Mouse (Mus musculus) hindbrain, embryonic 15.5 days (tissue): ENCODE measurements around the gene Gm13889. TPM values are rescaled to one million over a fixed set of nuclear protein-coding genes. Genes with fewer than 3 reads are reported as not detected.

Source experiments
- ATAC-seq: fragments of 200-750 bp; cut with Nextera tagmentation; 2 replicates; pipeline ENCODE4 v1.8.0; 2017; ENCODE audit warnings: low read depth, moderate number of reproducible peaks, moderate TSS enrichment; ENCODE audit not compliant: low FRiP score
- H3K27ac ChIP-seq: fragments of 300-500 bp; sonication (generic); replicated peaks from 2 replicates; pipeline ENCODE4 v1.5.1; 2015; ENCODE audit warnings: mild to moderate bottlenecking, inconsistent platforms
- H3K27me3 ChIP-seq: fragments of 300-500 bp; sonication (generic); 2 replicates; pipeline ENCODE4 v1.6.1; 2015; ENCODE audit warnings: control low read depth, inconsistent platforms
- H3K36me3 ChIP-seq: fragments of 300-500 bp; sonication (generic); 2 replicates; pipeline ENCODE4 v1.6.1; 2015; ENCODE audit warnings: control low read depth, inconsistent platforms
- H3K4me1 ChIP-seq: fragments of 300-500 bp; sonication (generic); replicated peaks from 2 replicates; pipeline ENCODE4 v1.6.1; 2015; ENCODE audit warnings: control low read depth, inconsistent platforms
- H3K4me2 ChIP-seq: fragments of 300-500 bp; sonication (generic); 2 replicates; pipeline ENCODE4 v1.6.1; 2015; ENCODE audit warnings: moderate library complexity, mild to moderate bottlenecking, inconsistent platforms
- H3K4me3 ChIP-seq: fragments of 300-500 bp; sonication (generic); 2 replicates; pipeline ENCODE4 v1.5.1; 2015; ENCODE audit warnings: mild to moderate bottlenecking, inconsistent platforms
- H3K9ac ChIP-seq: fragments of 300-500 bp; sonication (generic); 2 replicates; pipeline ENCODE4 v1.6.1; 2015; ENCODE audit warnings: inconsistent platforms
- H3K9me3 ChIP-seq: fragments of 300-500 bp; sonication (generic); 2 replicates; pipeline ENCODE4 v1.6.1; 2016; ENCODE audit warnings: control low read depth, inconsistent platforms
- WGBS: fragments of 180-500 bp; shearing (Covaris S2); methylation state at CpG from one replicate; pipeline ENCODE4 v1.1.7; 2015; 5-methylcytosine and 5-hydroxymethylcytosine counted together
- polyA plus RNA-seq: library from polyadenylated mRNA; unstranded; fragments of >200 nt; fragmentation: Nextera tagmentation; extraction: Ambion mirVana; gene quantifications from 2 replicates; pipeline ENCODE4 v1.2.1, GENCODE M21; 2015

Gene Gm13889
- polyA plus RNA-seq, 1 experiment from 2014 or later = 11.3 TPM

- H3K36me3 ChIP-seq = no peaks in the 10 kb centered on the region
- H3K9ac ChIP-seq = peak overlapping the region; percentile 68
- WGBS = under 1% methylated on average over 31 of the region's 31 CpGs
- peak overlapping the region; percentile 74 for H3K27ac ChIP-seq
- ATAC-seq = 0 out of 2 replicates have a peak, but pooled peaks have one; percentile 2
- peaks cover 37% of the 10 kb centered on the region for H3K4me1 ChIP-seq
- peaks cover 16% of the 10 kb centered on the region for H3K27me3 ChIP-seq
- H3K4me2 ChIP-seq = peak overlapping the region; percentile 97
- no peaks in the 10 kb centered on the region for H3K9me3 ChIP-seq
- peak overlapping the region; percentile 64 for H3K4me3 ChIP-seq
These were observed 1.1 kb downstream of the Gm13889 start for GRCm38 (mm10) chr2:93955886-93956285.

- Histone ChIP-seq H3K9ac (peak overlapping the region; percentile 68), H3K27me3 (peaks cover 16% of the 10 kb centered on the region), H3K4me1 (peaks cover 37% of the 10 kb centered on the region), H3K9me3 (no peaks in the 10 kb centered on the region), H3K4me2 (peak overlapping the region; percentile 97), H3K27ac (peak overlapping the region; percentile 49; the same call in 1 of the 2 replicates), H3K36me3 (no peaks in the 10 kb centered on the region), H3K4me3 (peak overlapping the region; percentile 64)
- ATAC-seq = no peak
- WGBS = under 1% methylated on average over 32 of the region's 32 CpGs
These were observed 2.0 kb downstream of the Gm13889 start for GRCm38 (mm10) chr2:93954781-93955578.

DNA sequence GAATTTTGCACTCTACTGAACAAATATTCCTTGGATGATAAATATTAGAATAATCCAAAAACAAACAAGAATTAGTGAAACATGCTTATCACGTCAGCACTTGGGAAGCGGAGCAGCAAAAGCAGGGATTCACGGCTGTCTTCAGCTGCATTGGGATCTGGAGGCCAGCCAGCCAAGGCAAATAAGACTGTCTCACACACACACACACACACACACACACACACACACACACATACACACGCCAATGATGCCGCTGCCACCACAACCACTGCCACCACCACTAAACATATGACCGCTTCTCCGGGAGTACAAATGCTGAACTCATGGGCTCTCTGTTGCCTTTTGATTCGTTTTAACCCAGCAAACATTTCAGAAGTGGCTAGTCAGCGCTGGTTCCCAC, 3.3 kb downstream of the Gm13889 start:
- WGBS = 78% methylated on average over 9 of the region's 9 CpGs
- no peak overlapping the region for H3K9ac ChIP-seq
- peak overlapping the region; percentile 97; the same call in 1 of the 2 replicates for H3K4me2 ChIP-seq
- no peaks in the 10 kb centered on the region for H3K36me3 ChIP-seq
- peak overlapping the region; percentile 64; the same call in 1 of the 2 replicates for H3K4me3 ChIP-seq
- peaks cover 37% of the 10 kb centered on the region for H3K4me1 ChIP-seq
- peaks cover 16% of the 10 kb centered on the region for H3K27me3 ChIP-seq
- no peak overlapping the region for H3K27ac ChIP-seq
- ATAC-seq = no peak
- no peaks in the 10 kb centered on the region for H3K9me3 ChIP-seq

GRCm38 (mm10) chr2:93946976-93947375, 10.0 kb downstream of the Gm13889 start:
- no peak overlapping the region for H3K27ac ChIP-seq
- H3K4me3 ChIP-seq = no peak overlapping the region
- H3K4me1 ChIP-seq = no peaks in the 10 kb centered on the region
- H3K36me3 ChIP-seq = no peaks in the 10 kb centered on the region
- H3K9me3 ChIP-seq = no peaks in the 10 kb centered on the region; the same call in 1 of the 2 replicates
- H3K9ac ChIP-seq = no peak overlapping the region
- no peaks in the 10 kb centered on the region for H3K27me3 ChIP-seq
- no peak overlapping the region for H3K4me2 ChIP-seq
- no peak for ATAC-seq
- WGBS = 58% methylated on average over 5 of the region's 5 CpGs

GRCm38 (mm10) chr2:93944855-93945254, 12.1 kb downstream of the Gm13889 start:
- no peak for ATAC-seq
- WGBS = 94% methylated on average over 4 of the region's 4 CpGs
- Histone ChIP-seq H3K27ac (no peak overlapping the region), H3K36me3 (no peaks in the 10 kb centered on the region), H3K9ac (no peak overlapping the region), H3K9me3 (no peaks in the 10 kb centered on the region; the same call in 1 of the 2 replicates), H3K4me3 (no peak overlapping the region), H3K27me3 (no peaks in the 10 kb centered on the region), H3K4me2 (no peak overlapping the region), H3K4me1 (no peaks in the 10 kb centered on the region)

DNA sequence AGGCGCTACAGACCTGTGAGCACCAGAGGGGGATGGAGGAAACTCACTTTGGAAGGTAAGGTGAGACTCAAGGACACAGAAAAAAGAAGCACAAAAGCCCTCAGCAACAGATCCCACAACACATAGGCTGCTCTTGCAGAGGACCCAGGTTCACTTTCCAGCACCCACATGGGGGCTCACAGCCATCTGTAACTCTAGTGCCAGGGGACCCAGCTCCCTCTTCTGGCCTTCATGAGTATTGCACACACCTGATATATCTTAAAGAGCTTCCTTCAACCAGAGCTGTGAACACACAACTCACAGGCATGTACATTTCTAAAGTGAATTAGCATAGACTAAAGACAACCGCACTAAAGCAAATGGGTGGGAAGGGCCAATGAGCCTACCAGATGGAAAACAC, 12.9 kb downstream of the Gm13889 start:
- H3K27me3 ChIP-seq = no peaks in the 10 kb centered on the region
- ATAC-seq = no peak
- no peak overlapping the region for H3K4me3 ChIP-seq
- H3K27ac ChIP-seq = no peak overlapping the region
- H3K9me3 ChIP-seq = no peaks in the 10 kb centered on the region; the same call in 1 of the 2 replicates
- no peaks in the 10 kb centered on the region for H3K4me1 ChIP-seq
- no peak overlapping the region for H3K4me2 ChIP-seq
- H3K9ac ChIP-seq = no peak overlapping the region
- H3K36me3 ChIP-seq = no peaks in the 10 kb centered on the region
- 90% methylated on average over 2 of the region's 2 CpGs for WGBS

DNA sequence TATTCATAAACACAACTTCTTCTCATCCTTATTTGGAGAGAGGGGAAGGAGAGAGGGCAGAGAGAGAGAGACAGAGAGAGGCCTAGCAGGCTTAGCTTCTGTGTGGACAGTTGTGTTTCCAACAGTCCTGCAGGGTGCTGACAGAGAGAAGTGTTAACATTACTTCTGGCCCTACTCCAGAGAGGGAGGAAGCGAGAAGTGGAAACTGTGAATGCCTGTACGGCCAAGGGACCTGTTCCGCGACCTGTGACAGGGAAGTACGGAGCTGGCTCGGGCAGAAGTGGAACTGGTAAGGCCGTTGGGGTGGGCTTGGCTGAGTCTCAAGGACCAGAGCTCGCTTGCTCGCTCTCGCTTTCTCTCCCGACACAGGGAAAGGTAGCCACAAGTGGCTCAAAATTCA, 15.3 kb downstream of the Gm13889 start:
- H3K36me3 ChIP-seq = no peaks in the 10 kb centered on the region
- no peaks in the 10 kb centered on the region for H3K27me3 ChIP-seq
- no peaks in the 10 kb centered on the region; the same call in 1 of the 2 replicates for H3K9me3 ChIP-seq
- no peak overlapping the region for H3K4me2 ChIP-seq
- H3K9ac ChIP-seq = no peak overlapping the region
- H3K4me1 ChIP-seq = no peaks in the 10 kb centered on the region
- H3K27ac ChIP-seq = no peak overlapping the region
- WGBS = 79% methylated on average over 11 of the region's 11 CpGs
- H3K4me3 ChIP-seq = no peak overlapping the region
- no peak for ATAC-seq

DNA sequence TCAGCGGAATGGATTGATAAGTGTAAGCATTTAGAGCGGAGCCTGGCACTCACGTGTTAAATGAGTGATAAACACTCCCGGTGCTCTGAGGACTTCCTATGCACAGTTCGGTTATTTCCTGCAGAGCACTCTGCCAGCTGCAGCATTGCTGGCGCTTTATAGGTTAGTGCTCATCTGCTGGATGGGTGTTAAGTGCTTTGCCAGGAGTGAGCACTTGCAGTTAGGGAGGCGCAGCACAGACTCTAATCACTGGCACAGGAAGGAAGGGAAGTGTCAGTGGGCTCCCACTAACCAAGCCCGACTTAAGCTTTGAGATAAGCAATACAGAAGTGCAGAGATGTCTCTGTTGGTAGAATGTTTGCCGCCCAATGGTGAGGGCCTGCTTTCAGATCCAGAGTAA, 18.5 kb downstream of the Gm13889 start:
- no peaks in the 10 kb centered on the region for H3K4me1 ChIP-seq
- no peaks in the 10 kb centered on the region for H3K27me3 ChIP-seq
- no peak overlapping the region for H3K4me2 ChIP-seq
- ATAC-seq = no peak
- H3K9me3 ChIP-seq = no peaks in the 10 kb centered on the region; the same call in 1 of the 2 replicates
- no peak overlapping the region for H3K27ac ChIP-seq
- no peak overlapping the region for H3K9ac ChIP-seq
- 73% methylated on average over 9 of the region's 9 CpGs for WGBS
- H3K4me3 ChIP-seq = no peak overlapping the region
- no peaks in the 10 kb centered on the region for H3K36me3 ChIP-seq

DNA sequence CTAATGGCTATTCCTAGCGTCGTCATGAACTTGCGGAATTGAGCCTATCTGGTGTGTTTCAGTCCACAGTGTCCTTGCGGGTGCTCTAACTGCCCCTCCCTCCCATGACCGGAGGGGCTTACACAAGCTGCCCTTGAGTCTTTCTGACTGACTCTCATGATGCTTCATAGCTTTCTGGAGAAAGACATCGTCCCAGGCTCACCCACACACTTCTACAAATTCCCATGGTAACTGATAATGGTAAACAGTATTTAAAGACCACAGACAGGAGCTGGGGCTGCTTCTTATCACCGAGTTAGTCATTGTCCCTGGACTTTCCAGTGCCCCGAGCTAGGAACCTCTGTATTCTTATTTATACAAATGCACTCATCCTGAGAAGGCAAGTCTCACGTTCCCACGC, 28.1 kb downstream of the Gm13889 start:
- no peak overlapping the region for H3K27ac ChIP-seq
- H3K4me1 ChIP-seq = no peaks in the 10 kb centered on the region
- no peak overlapping the region for H3K4me3 ChIP-seq
- ATAC-seq = no peak
- WGBS = 88% methylated on average over 10 of the region's 10 CpGs
- no peak overlapping the region for H3K9ac ChIP-seq
- no peak overlapping the region for H3K4me2 ChIP-seq
- H3K27me3 ChIP-seq = no peaks in the 10 kb centered on the region
- H3K9me3 ChIP-seq = no peaks in the 10 kb centered on the region
- H3K36me3 ChIP-seq = no peaks in the 10 kb centered on the region

DNA sequence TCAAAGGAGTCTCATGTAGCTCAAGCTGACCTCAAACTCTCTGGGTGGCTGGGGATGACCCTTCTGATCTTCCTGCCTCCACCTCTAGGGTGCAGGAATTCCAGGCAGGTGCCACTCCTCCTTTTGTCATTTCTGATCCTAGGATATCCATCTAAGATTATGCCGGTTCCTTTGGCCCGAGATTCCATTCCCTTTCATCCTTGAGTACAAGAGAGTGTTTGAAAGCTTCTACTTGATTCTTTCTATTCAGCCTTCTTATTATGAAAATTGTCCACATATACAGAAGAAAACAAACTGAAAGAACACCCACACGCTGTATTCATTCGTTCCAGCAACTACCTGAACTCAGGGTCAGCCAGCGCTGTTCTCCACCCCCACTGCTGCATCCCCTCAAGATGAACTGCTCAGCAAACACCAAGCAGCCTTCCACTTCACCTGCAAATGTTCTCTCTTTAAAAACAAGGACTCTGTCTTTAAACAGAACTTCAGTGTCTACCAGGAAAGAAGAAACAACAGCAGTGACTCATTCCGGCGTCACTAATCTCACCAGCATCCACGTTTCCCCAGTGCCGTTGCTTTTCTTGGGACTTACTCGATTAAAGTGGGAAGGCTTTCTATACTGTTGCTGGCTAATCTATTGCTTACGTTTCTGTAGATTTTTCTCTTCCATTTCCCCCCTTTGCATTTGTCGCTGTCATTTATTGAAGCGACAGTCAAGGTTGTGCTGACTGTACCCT, 29.1 kb downstream of the Gm13889 start:
- no peak overlapping the region for H3K27ac ChIP-seq
- ATAC-seq = no peak
- H3K4me2 ChIP-seq = no peak overlapping the region
- H3K27me3 ChIP-seq = no peaks in the 10 kb centered on the region
- H3K9ac ChIP-seq = no peak overlapping the region
- no peak overlapping the region for H3K4me3 ChIP-seq
- H3K36me3 ChIP-seq = no peaks in the 10 kb centered on the region
- H3K4me1 ChIP-seq = no peaks in the 10 kb centered on the region
- H3K9me3 ChIP-seq = no peaks in the 10 kb centered on the region
- 78% methylated on average over 13 of the region's 13 CpGs for WGBS

DNA sequence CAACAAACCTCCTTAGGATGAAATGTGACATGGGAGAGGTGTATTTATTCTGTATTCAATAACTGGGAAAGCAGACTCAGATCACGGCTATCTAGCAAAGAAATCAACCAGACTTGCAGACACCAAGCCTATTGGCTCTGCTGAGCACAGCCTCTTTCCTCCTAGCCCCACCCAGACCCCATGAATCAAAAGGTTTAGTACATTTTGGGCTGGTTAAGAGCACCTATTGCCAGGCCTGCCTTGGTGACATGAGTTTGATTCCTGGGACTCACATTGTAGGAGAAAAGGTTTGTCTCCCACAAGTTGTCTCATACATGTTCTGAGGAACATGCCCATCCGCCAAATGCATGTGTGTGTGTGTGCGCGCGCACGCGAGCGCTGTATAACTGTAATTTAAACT, 30.9 kb downstream of the Gm13889 start:
- WGBS = 95% methylated on average over 8 of the region's 8 CpGs
- H3K27me3 ChIP-seq = no peaks in the 10 kb centered on the region
- H3K4me1 ChIP-seq = no peaks in the 10 kb centered on the region
- no peaks in the 10 kb centered on the region for H3K36me3 ChIP-seq
- H3K9ac ChIP-seq = no peak overlapping the region
- H3K27ac ChIP-seq = no peak overlapping the region
- ATAC-seq = no peak
- no peak overlapping the region for H3K4me2 ChIP-seq
- no peaks in the 10 kb centered on the region for H3K9me3 ChIP-seq
- no peak overlapping the region for H3K4me3 ChIP-seq

DNA sequence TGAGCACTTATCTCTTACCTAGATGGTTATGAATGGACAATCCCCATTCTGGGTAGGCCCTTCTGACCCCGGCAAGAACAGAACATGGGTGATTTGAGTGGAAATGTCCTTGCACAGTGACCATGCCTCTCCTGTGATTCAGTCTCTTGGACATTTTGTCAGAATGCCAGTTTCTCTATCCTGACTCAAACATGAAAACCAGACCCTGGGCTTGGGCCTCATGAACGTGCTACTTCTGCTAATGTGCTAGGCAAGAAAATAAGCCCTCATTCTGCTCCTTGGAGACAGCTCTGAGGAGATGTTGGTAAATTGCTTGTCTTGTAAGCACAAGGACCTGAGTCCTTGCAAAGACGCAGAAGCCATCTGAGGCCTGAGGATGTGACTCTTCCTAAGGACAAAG, 37.9 kb downstream of the Gm13889 start:
- no peak overlapping the region for H3K4me2 ChIP-seq
- WGBS = 87% methylated on average over 3 of the region's 3 CpGs
- H3K27me3 ChIP-seq = no peaks in the 10 kb centered on the region
- no peaks in the 10 kb centered on the region for H3K36me3 ChIP-seq
- no peak overlapping the region for H3K9ac ChIP-seq
- no peaks in the 10 kb centered on the region for H3K4me1 ChIP-seq
- no peak for ATAC-seq
- no peak overlapping the region for H3K4me3 ChIP-seq
- no peaks in the 10 kb centered on the region for H3K9me3 ChIP-seq
- H3K27ac ChIP-seq = no peak overlapping the region
